In the genomic region with DNA sequence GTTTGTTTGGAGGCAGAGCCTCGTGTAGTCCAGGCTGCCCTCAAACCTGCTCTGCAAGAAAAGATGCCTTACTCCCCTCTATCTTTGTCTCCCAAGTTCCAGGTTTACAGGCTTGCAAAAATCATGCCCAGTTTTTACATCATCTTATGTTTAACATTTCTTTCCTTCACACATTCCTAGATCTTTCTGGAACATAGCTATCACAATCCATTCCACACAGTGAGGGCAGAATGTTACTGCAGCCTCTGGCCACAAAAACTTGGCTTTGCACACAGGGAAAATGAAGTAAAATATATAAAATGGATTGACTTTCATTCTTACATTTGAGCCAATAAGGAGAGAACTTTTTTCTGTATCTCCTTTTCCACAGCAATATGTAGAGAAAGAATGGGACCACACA, we compare ENCODE assay signal across 23 mouse cellular contexts. TPM values are rescaled to one million over a fixed set of nuclear protein-coding genes. Genes with fewer than 3 reads are reported as not detected.
DNase-seq lines count a peak whose midpoint lies in the region; ATAC-seq and TF ChIP-seq lines count a peak whose summit lies in the region.
"Had no signal": no experiment of that assay in that cellular context is flagged by ENCODE, and none has a peak within 500 bp of the region (broad histone marks: within the 10 kb centered on the region; RNA-seq: fewer than 3 reads in every experiment).

No protein-coding gene starts in this region.

- H3K4me3 ChIP-seq in embryonic facial prominence, embryonic 14.5 days (ENCODE audit: low read depth, low read length), result no peak overlapping the region
- H3K4me3 ChIP-seq in embryonic facial prominence, embryonic 10.5 days, result no peak overlapping the region
- no peak overlapping the region for H3K4me3 ChIP-seq in lung, embryonic 14.5 days (ENCODE audit: low read depth, low read length)
- H3K4me3 ChIP-seq in lung, embryonic 16.5 days (ENCODE audit: low read length), result no peak overlapping the region
- H3K4me3 ChIP-seq: embryonic facial prominence, embryonic 13.5 days; forebrain, embryonic 13.5 days; forebrain, embryonic 15.5 days had no signal

- no peak overlapping the region for H3K9ac ChIP-seq in embryonic facial prominence, embryonic 14.5 days (ENCODE audit: low read depth, low read length)
- H3K9ac ChIP-seq in lung, embryonic 14.5 days, result no peak overlapping the region
- H3K9ac ChIP-seq in lung, embryonic 16.5 days (ENCODE audit: low read length), result no peak overlapping the region
- H3K9ac ChIP-seq: embryonic facial prominence, embryonic 13.5 days; forebrain, embryonic 13.5 days; forebrain, embryonic 15.5 days; forebrain, postnatal 0 days had no signal

- H3K9me3 ChIP-seq in embryonic facial prominence, embryonic 14.5 days (ENCODE audit: control insufficient read depth, low read length), result no peaks in the 10 kb centered on the region
- H3K9me3 ChIP-seq in embryonic facial prominence, embryonic 10.5 days, result no peaks in the 10 kb centered on the region
- no peaks in the 10 kb centered on the region for H3K9me3 ChIP-seq in lung, embryonic 14.5 days (ENCODE audit: low read depth, low read length)
- no peaks in the 10 kb centered on the region for H3K9me3 ChIP-seq in lung, embryonic 16.5 days (ENCODE audit: control insufficient read depth, low read length)
- H3K9me3 ChIP-seq: embryonic facial prominence, embryonic 13.5 days; forebrain, embryonic 13.5 days; forebrain, embryonic 15.5 days had no signal

- TF ChIP-seq CTCF in lung, embryonic 14.5 days (IDR thresholded peaks at IDR 0.05; ENCODE audit: low read depth), result no peak

- H3K27ac ChIP-seq in embryonic facial prominence, embryonic 14.5 days (replicated peaks; ENCODE audit: low read depth, low read length), result no peak overlapping the region
- H3K27ac ChIP-seq in embryonic facial prominence, embryonic 10.5 days (replicated peaks), result no peak overlapping the region
- peak overlapping the region; percentile 71 for H3K27ac ChIP-seq in lung, embryonic 14.5 days (ENCODE audit: low read depth)
- peak overlapping the region; percentile 43 for H3K27ac ChIP-seq in lung, embryonic 16.5 days (ENCODE audit: low read length)
- H3K27ac ChIP-seq: embryonic facial prominence, embryonic 13.5 days; forebrain, embryonic 13.5 days; forebrain, embryonic 15.5 days had no signal

- H3K27me3 ChIP-seq in embryonic facial prominence, embryonic 14.5 days (replicated peaks; ENCODE audit: control insufficient read depth, insufficient read depth, low read length), result no peaks in the 10 kb centered on the region
- no peaks in the 10 kb centered on the region for H3K27me3 ChIP-seq in embryonic facial prominence, embryonic 10.5 days (replicated peaks; ENCODE audit: low read depth, poor library complexity, severe bottlenecking)
- H3K27me3 ChIP-seq in lung, embryonic 14.5 days (ENCODE audit: insufficient read depth, low read length), result no peaks in the 10 kb centered on the region
- no peaks in the 10 kb centered on the region for H3K27me3 ChIP-seq in lung, embryonic 16.5 days (ENCODE audit: control insufficient read depth, insufficient read depth, low read depth, low read length)
- H3K27me3 ChIP-seq: embryonic facial prominence, embryonic 13.5 days; forebrain, embryonic 13.5 days; forebrain, embryonic 15.5 days had no signal

- DNase-seq in embryonic facial prominence, embryonic 14.5 days (ENCODE audit: low spot score), result peak; percentile 44
- no peak for DNase-seq in embryonic facial prominence, embryonic 10.5 days (ENCODE audit: low spot score)
- peak; percentile 50 for DNase-seq in lung, embryonic 14.5 days
- DNase-seq in lung, postnatal 4 days, result no peak
- no peak for DNase-seq in lung, postnatal 14 days
- DNase-seq in 3T3-L1 (ENCODE audit: low read depth, low spot score), result peak; percentile 9
- DNase-seq in thymus, postnatal 4 days, result no peak
- DNase-seq: adrenal gland, adult 8-10 months; adrenal gland, postnatal 14 days; adrenal gland, postnatal 36 days; cerebellum, adult 11-12 months; cerebellum, adult 2 months; cerebellum, adult 9-10 months; cerebellum, postnatal 10 days; cerebellum, postnatal 25 days; forebrain, postnatal 0 days had no signal

- no peaks in the 10 kb centered on the region for H3K36me3 ChIP-seq in embryonic facial prominence, embryonic 14.5 days (ENCODE audit: control insufficient read depth, insufficient read depth, low read length)
- no peaks in the 10 kb centered on the region for H3K36me3 ChIP-seq in embryonic facial prominence, embryonic 10.5 days (replicated peaks)
- no peaks in the 10 kb centered on the region for H3K36me3 ChIP-seq in lung, embryonic 14.5 days (ENCODE audit: insufficient read depth)
- H3K36me3 ChIP-seq in lung, embryonic 16.5 days (ENCODE audit: control insufficient read depth, insufficient read depth, low read length), result no peaks in the 10 kb centered on the region
- H3K36me3 ChIP-seq: embryonic facial prominence, embryonic 13.5 days; forebrain, embryonic 15.5 days had no signal

- H3K4me1 ChIP-seq in embryonic facial prominence, embryonic 14.5 days (ENCODE audit: control insufficient read depth, insufficient read depth, low read length), result no peaks in the 10 kb centered on the region
- no peaks in the 10 kb centered on the region for H3K4me1 ChIP-seq in embryonic facial prominence, embryonic 10.5 days
- no peaks in the 10 kb centered on the region; the same call in 1 of the 2 replicates for H3K4me1 ChIP-seq in lung, embryonic 14.5 days (ENCODE audit: insufficient read depth)
- H3K4me1 ChIP-seq in lung, embryonic 16.5 days (replicated peaks; ENCODE audit: control insufficient read depth, insufficient read depth, low read length), result no peaks in the 10 kb centered on the region; the same call in 1 of the 2 replicates
- H3K4me1 ChIP-seq: embryonic facial prominence, embryonic 13.5 days; forebrain, embryonic 13.5 days; forebrain, embryonic 15.5 days had no signal

- ATAC-seq in embryonic facial prominence, embryonic 14.5 days (ENCODE audit: low read depth), result no peak
- peak; percentile 66 for ATAC-seq in lung, embryonic 14.5 days (ENCODE audit: insufficient read depth)
- ATAC-seq in lung, embryonic 16.5 days (ENCODE audit: low read depth), result peak; percentile 89
- ATAC-seq: activated CD4-positive, CD25-positive, alpha-beta regulatory T cell, adult 4 months; forebrain, embryonic 13.5 days; forebrain, embryonic 15.5 days; forebrain, postnatal 0 days had no signal

- 74% methylated on average over 1 of the region's 1 CpGs for WGBS in embryonic facial prominence, embryonic 14.5 days
- 68% methylated on average over 1 of the region's 1 CpGs for WGBS in embryonic facial prominence, embryonic 10.5 days
- WGBS in lung, embryonic 14.5 days, result 22% methylated on average over 1 of the region's 1 CpGs
- 12% methylated on average over 1 of the region's 1 CpGs for WGBS in lung, embryonic 16.5 days

- no peak overlapping the region for H3K4me2 ChIP-seq in embryonic facial prominence, embryonic 14.5 days (ENCODE audit: low read depth, low read length)
- H3K4me2 ChIP-seq in lung, embryonic 14.5 days, result no peak overlapping the region
- no peak overlapping the region for H3K4me2 ChIP-seq in lung, embryonic 16.5 days (ENCODE audit: low read depth, low read length)
- H3K4me2 ChIP-seq: embryonic facial prominence, embryonic 13.5 days; forebrain, embryonic 13.5 days; forebrain, embryonic 15.5 days had no signal

RNA-seq across cellular contexts. Expression of gene Samd3, which starts 9.6 kb away (rescaled TPM):
- 0.12 TPM in 1 of 2 replicates, not detected in the other for polyA plus RNA-seq in embryonic facial prominence, embryonic 14.5 days (2014; fragmentation: Nextera tagmentation; extraction: Ambion mirVana)
- polyA plus RNA-seq in embryonic facial prominence, embryonic 10.5 days (2016; fragmentation: Nextera tagmentation; extraction: Ambion mirVana), result 0.15 and 0.72 TPM in 2 replicates
- 0.32 and 0.51 TPM in 2 replicates for polyA plus RNA-seq in lung, embryonic 14.5 days (2014; fragmentation: Nextera tagmentation; extraction: Ambion mirVana)
- polyA plus RNA-seq in lung, embryonic 16.5 days (2015; fragmentation: Nextera tagmentation; extraction: Ambion mirVana), result 0.28 and 0.49 TPM in 2 replicates
- polyA plus RNA-seq: C2C12, Patski had no signal

Comparison
In these comparisons a context has a peak if more than half of its experiments do, and no peak if none do; other contexts are left out.
1. DNase-seq: peak in embryonic facial prominence, embryonic 14.5 days (single experiment), lung, embryonic 14.5 days (single experiment) and 3T3-L1 (single experiment); none in embryonic facial prominence, embryonic 10.5 days (single experiment), lung, postnatal 4 days (0 of 2), lung, postnatal 14 days (single experiment) and thymus, postnatal 4 days (single experiment).
2. H3K27ac ChIP-seq: peak in lung, embryonic 14.5 days (single experiment) and lung, embryonic 16.5 days (single experiment); none in embryonic facial prominence, embryonic 14.5 days (single experiment) and embryonic facial prominence, embryonic 10.5 days (single experiment).